Mouse (Mus musculus) olfactory bulb, adult 2 months (tissue): Measurements from ENCODE around the gene Hnrnpab.

ENCODE experiments used
- CTCF ChIP-seq: fragments of 200-500 bp; IDR thresholded peaks from 2 replicates; pipeline ENCODE4 v1.5.1; 2012; ENCODE audit warnings: low read depth, mild to moderate bottlenecking, low read length, moderate library complexity; ENCODE audit not compliant: insufficient read depth
- POLR2A ChIP-seq: fragments of 200-500 bp; IDR thresholded peaks from 2 replicates; pipeline ENCODE4 v1.6.1; 2012; ENCODE audit warnings: mild to moderate bottlenecking, low read depth, low read length, moderate library complexity; ENCODE audit not compliant: insufficient read depth

- TF ChIP-seq CTCF (no peak), POLR2A (no peak)
Observed at GRCm38 (mm10) chr11:51643202-51643601, 36.6 kb upstream of the Hnrnpab start.
